Mouse (Mus musculus): ENCODE data around the gene Snrk.

- TF ChIP-seq POLR2A (IDR thresholded peaks at IDR 0.05; ENCODE audit: insufficient read depth, low read length) (no peak), EP300 (IDR thresholded peaks at IDR 0.05; ENCODE audit: insufficient read depth, low read depth, low read length) (no peak)
Observed at GRCm38 (mm10) chr9:122193361-122193760, 76.3 kb downstream of the Snrk start.

Measured in ES-Bruce4 (cell line).